Mouse (Mus musculus) lung, embryonic 14.5 days (tissue): ENCODE measurements at regions not wholly inside any gene's neighbourhood (a gene's known extent, or its start where the extent isn't known, plus 50 kb on each side); places are given as distances from the start of the nearest gene placed in this dataset.

Source experiments
- ATAC-seq: fragments of 200-750 bp; cut with Nextera tagmentation; 2 replicates; pipeline ENCODE4 v1.8.0; 2017; ENCODE audit warnings: mild to moderate bottlenecking, moderate TSS enrichment, moderate library complexity; ENCODE audit not compliant: insufficient read depth
- DNase-seq: peaks from one replicate; pipeline ENCODE4 v3.0.0-alpha.2; 2015
- H3K27ac ChIP-seq: fragments of 300-500 bp; sonication (generic); 2 replicates; pipeline ENCODE4 v1.5.1; 2014; ENCODE audit warnings: low read depth, mild to moderate bottlenecking, moderate library complexity
- H3K27me3 ChIP-seq: fragments of 300-500 bp; sonication (generic); 2 replicates; pipeline ENCODE4 v1.6.1; 2014; ENCODE audit warnings: low read length, control low read depth; ENCODE audit not compliant: insufficient read depth
- H3K36me3 ChIP-seq: fragments of 300-500 bp; sonication (generic); 2 replicates; pipeline ENCODE4 v1.6.1; 2014; ENCODE audit warnings: control low read depth; ENCODE audit not compliant: insufficient read depth
- H3K4me1 ChIP-seq: fragments of 300-500 bp; sonication (generic); 2 replicates; pipeline ENCODE4 v1.6.1; 2014; ENCODE audit warnings: antibody characterized with exemption, control low read depth; ENCODE audit not compliant: insufficient read depth
- H3K4me2 ChIP-seq: fragments of 300-500 bp; sonication (generic); 2 replicates; pipeline ENCODE4 v1.6.1; 2014; ENCODE audit warnings: mild to moderate bottlenecking
- H3K4me3 ChIP-seq: fragments of 300-500 bp; sonication (generic); 2 replicates; pipeline ENCODE4 v1.5.1; 2014; ENCODE audit warnings: low read depth, low read length
- H3K9ac ChIP-seq: fragments of 300-500 bp; sonication (generic); 2 replicates; pipeline ENCODE4 v1.6.1; 2014
- H3K9me3 ChIP-seq: fragments of 300-500 bp; sonication (generic); 2 replicates; pipeline ENCODE4 v1.6.1; 2016; ENCODE audit warnings: low read depth, low read length, control low read depth
- CTCF ChIP-seq: IDR thresholded peaks from 2 replicates; pipeline ENCODE4 v1.5.1; 2016; ENCODE audit warnings: antibody characterized with exemption, low read depth
- WGBS: fragments of 180-500 bp; shearing (Covaris S2); extraction: QIAGEN DNeasy Blood & Tissue Kit; methylation state at CpG from one replicate; pipeline ENCODE4 v1.1.7; 2014; 5-methylcytosine and 5-hydroxymethylcytosine counted together

DNA sequence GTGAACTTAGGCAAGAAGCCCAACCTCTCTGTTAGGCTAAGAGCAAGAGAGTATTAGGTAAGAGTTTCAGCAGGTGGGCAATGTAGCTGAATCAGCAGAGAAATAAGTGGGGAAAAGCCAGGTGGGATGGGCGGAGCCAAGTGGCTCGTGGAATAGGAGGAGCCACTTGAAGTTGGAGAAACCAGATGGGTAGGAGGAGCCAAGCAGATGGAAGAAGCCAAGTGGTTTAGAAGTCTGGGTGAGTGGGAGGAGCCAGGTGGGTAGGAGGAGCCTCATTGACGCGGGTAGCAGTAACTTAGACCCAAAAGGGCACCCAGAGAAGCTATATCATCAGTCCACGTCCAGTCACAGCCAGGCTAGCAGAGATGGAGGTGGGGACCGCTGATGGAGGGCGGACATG lies 160.1 kb downstream of the Ptpru start:
- ATAC-seq (no peak), DNase-seq (no peak)
- no peaks in the 10 kb centered on the region for H3K9me3 ChIP-seq
- no peak for TF ChIP-seq CTCF
- H3K36me3 ChIP-seq, result no peaks in the 10 kb centered on the region
- H3K4me2 ChIP-seq, result no peak overlapping the region
- H3K9ac ChIP-seq, result no peak overlapping the region
- no peak overlapping the region for H3K4me3 ChIP-seq
- H3K4me1 ChIP-seq, result no peaks in the 10 kb centered on the region
- no peak overlapping the region for H3K27ac ChIP-seq
- 65% methylated on average over 7 of the region's 7 CpGs for WGBS
- no peaks in the 10 kb centered on the region for H3K27me3 ChIP-seq

DNA sequence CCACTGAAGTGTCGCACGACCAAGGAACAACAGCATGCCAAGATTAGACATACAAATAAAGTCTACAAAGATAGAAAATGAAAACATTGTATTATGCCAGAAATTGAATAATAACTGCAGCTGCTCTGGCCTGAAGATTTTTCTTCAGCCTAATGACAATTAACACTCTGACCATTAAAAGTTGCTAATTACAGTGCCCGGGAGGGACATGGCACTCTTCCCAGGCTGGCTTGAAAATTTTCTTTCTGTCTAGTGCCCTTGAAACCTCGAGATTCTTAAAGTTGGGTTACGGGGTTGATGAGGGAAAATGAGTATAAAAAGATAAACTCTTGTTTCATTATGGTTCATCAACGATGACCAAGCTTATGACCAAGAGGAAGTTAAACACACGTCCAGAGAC lies 154.9 kb downstream of the Ptpru start:
- Histone ChIP-seq H3K9me3 (no peaks in the 10 kb centered on the region), H3K4me3 (no peak overlapping the region), H3K4me1 (no peaks in the 10 kb centered on the region), H3K9ac (no peak overlapping the region), H3K27me3 (no peaks in the 10 kb centered on the region), H3K27ac (no peak overlapping the region), H3K4me2 (no peak overlapping the region), H3K36me3 (no peaks in the 10 kb centered on the region)
- TF ChIP-seq CTCF, result no peak
- WGBS, result 69% methylated on average over 7 of the region's 7 CpGs
- DNase-seq, result no peak
- ATAC-seq, result no peak

DNA sequence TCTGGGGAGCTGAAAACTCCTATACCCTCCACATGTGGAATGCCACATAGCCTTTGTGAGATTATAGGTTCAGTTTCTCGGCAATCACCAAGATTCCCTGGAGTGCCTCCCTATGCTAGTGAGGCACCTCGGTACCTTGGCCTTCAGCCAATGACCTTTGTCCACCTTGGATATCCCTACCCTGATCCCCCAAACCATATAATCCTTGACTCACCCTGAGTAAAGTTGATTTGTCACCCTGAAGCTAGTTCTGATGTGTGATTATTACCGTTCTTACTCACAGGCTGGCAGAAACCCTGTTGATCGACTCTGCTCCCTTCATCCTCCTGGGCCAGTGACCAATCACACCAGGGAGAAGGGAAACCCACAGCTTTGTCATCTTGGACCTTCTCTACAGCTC lies 152.5 kb downstream of the Ptpru start:
- Histone ChIP-seq H3K4me3 (no peak overlapping the region), H3K4me2 (no peak overlapping the region), H3K4me1 (no peaks in the 10 kb centered on the region), H3K27me3 (no peaks in the 10 kb centered on the region), H3K36me3 (no peaks in the 10 kb centered on the region), H3K9ac (no peak overlapping the region), H3K9me3 (no peaks in the 10 kb centered on the region), H3K27ac (no peak overlapping the region)
- no peak for TF ChIP-seq CTCF
- DNase-seq (no peak), ATAC-seq (no peak)
- WGBS, result 91% methylated on average over 4 of the region's 4 CpGs

DNA sequence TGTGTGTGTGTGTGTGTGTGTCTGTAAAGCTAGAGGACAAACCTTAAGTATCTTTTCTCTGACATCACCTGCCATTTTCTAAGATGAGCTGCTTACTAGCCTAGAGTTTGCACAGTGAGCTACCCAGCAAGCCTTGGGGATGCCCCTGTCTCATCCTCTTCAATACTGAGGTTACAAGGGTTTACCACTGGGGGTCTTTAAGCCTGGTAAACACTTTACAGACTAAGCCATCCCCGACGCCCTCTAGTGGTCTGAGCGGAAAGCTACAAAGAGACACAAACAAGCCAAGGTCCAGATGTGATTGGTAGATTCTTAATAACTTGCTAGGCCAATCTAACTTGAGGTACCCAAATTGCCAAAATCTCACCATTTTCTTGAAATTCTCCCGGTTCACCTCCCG lies 143.9 kb downstream of the Ptpru start:
- no peak overlapping the region for H3K9ac ChIP-seq
- TF ChIP-seq CTCF, result peak; percentile 72
- H3K27me3 ChIP-seq, result no peaks in the 10 kb centered on the region
- H3K9me3 ChIP-seq, result no peaks in the 10 kb centered on the region
- 12% methylated on average over 5 of the region's 5 CpGs for WGBS
- no peak overlapping the region for H3K27ac ChIP-seq
- no peak overlapping the region for H3K4me3 ChIP-seq
- ATAC-seq, result no peak
- DNase-seq, result peak; percentile 63
- H3K4me2 ChIP-seq, result no peak overlapping the region
- H3K4me1 ChIP-seq, result no peaks in the 10 kb centered on the region
- no peaks in the 10 kb centered on the region for H3K36me3 ChIP-seq

DNA sequence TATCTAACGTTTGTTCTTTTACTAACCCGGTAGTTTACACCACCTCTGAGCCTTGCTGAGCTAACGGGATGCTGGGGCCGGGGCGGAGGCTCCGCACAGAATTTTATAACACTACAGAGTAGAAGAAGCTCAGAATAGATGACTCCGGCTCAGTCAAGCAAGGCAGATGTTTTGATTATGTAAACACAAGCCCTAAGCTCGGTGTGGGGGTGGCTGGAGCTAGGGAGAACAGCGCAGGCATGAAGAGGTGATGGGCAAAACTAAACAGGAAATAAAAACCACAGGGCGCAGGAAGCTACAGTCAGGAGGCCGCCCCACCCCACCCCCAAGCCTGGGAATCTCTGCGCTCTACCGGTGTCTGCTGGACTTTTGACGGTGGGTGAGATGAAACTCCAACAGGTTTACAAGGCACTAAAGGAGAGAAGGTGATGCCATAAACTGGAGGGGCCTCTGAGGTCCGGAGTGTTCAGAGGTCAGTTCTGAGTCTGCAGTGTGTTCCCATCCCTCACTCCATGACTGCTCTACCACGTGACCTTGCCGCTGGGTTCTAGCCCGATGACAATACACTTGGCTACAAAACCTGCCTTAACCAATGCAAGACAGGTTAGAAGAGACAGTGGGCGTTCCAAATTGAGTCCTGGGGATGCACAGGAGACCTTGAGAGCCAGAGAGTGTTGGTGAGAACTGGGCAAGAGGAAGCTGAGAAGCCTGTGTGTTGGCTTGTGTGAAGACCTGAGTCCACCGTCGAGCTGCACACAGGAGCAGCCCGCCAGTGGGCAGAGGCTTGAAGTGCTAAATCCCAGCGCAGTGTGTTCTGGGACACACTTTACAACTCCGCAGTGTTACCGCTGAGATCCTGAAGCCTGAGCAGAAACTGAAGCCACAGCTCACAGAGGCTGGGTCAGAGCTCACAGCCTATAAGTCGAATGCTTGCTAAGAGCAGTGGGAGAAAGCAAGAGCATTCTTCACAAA lies 141.9 kb downstream of the Ptpru start:
- no peaks in the 10 kb centered on the region for H3K4me1 ChIP-seq
- no peaks in the 10 kb centered on the region for H3K9me3 ChIP-seq
- no peak overlapping the region for H3K27ac ChIP-seq
- DNase-seq (peak; percentile 49), ATAC-seq (peak; percentile 54; the same call in 1 of the 2 replicates)
- 40% methylated on average over 26 of the region's 26 CpGs for WGBS
- peak overlapping the region; percentile 39 for H3K4me2 ChIP-seq
- no peaks in the 10 kb centered on the region for H3K36me3 ChIP-seq
- no peak overlapping the region for H3K9ac ChIP-seq
- TF ChIP-seq CTCF, result no peak
- H3K4me3 ChIP-seq, result no peak overlapping the region
- no peaks in the 10 kb centered on the region for H3K27me3 ChIP-seq
